Mouse (Mus musculus): ENCODE measurements around the gene Stim1. TPM values are rescaled to one million over a fixed set of nuclear protein-coding genes. Genes with fewer than 3 reads are reported as not detected.
"Not testable (repeated sequence)": the region's sequence is repeated elsewhere in the genome, so short reads cannot be mapped to it uniquely, and the experiment has no call there.

Stim1 gene
- total and polyA plus RNA-seq, 3 experiments: 68.2 to 74.8 (median 68.4) TPM

- DNase-seq: peak; percentile 34
Observed at GRCm38 (mm10) chr7:102369661-102370060, 102.1 kb downstream of the Stim1 start.

- DNase-seq: peak; percentile 70
Observed at GRCm38 (mm10) chr7:102370526-102370925, 102.9 kb downstream of the Stim1 start.

- DNase-seq: no peak
Observed at GRCm38 (mm10) chr7:102373382-102374072, 105.9 kb downstream of the Stim1 start.

GRCm38 (mm10) chr7:102383221-102383620 lies 115.6 kb downstream of the Stim1 start:
- DNase-seq: no peak

- no peak for DNase-seq
Observed at GRCm38 (mm10) chr7:102385973-102386372, 118.4 kb downstream of the Stim1 start.

- DNase-seq: no peak
Observed at GRCm38 (mm10) chr7:102389082-102389481, 121.5 kb downstream of the Stim1 start.

- no peak for DNase-seq
Observed at GRCm38 (mm10) chr7:102393898-102394297, 126.3 kb downstream of the Stim1 start.

GRCm38 (mm10) chr7:102395894-102396293 lies 128.3 kb downstream of the Stim1 start:
- peak; percentile 41 for DNase-seq

GRCm38 (mm10) chr7:102396331-102396730 lies 128.7 kb downstream of the Stim1 start:
- DNase-seq: no peak

GRCm38 (mm10) chr7:102399180-102399731 lies 131.7 kb downstream of the Stim1 start:
- no peak for DNase-seq

GRCm38 (mm10) chr7:102404118-102404517 lies 136.5 kb downstream of the Stim1 start:
- no peak for DNase-seq

GRCm38 (mm10) chr7:102407440-102407839 lies 139.8 kb downstream of the Stim1 start:
- no peak for DNase-seq

- DNase-seq: not testable (repeated sequence)
Observed at GRCm38 (mm10) chr7:102415272-102415671, 147.7 kb downstream of the Stim1 start.

GRCm38 (mm10) chr7:102415841-102416240 lies 148.2 kb downstream of the Stim1 start:
- no peak for DNase-seq

GRCm38 (mm10) chr7:102417398-102417797 lies 149.8 kb downstream of the Stim1 start:
- peak; percentile 38 for DNase-seq

- no peak for DNase-seq
Observed at GRCm38 (mm10) chr7:102422036-102422435, 154.4 kb downstream of the Stim1 start.

GRCm38 (mm10) chr7:102425933-102426685 lies 158.5 kb downstream of the Stim1 start:
- DNase-seq: no peak

- no peak for DNase-seq
Observed at GRCm38 (mm10) chr7:102434344-102434743, 166.7 kb downstream of the Stim1 start.

- DNase-seq: no peak
Observed at GRCm38 (mm10) chr7:102440822-102441656, 173.4 kb downstream of the Stim1 start.

- DNase-seq: peak; percentile 96
Observed at GRCm38 (mm10) chr7:102441657-102442391, 174.2 kb downstream of the Stim1 start, which contains the start of gene Rrm1. Gene Rrm1, plus strand, starts transcription at chr7:102441695.

- DNase-seq: no peak
Observed at GRCm38 (mm10) chr7:102442432-102442831, 174.8 kb downstream of the Stim1 start.
